Mouse (Mus musculus): ENCODE results near the gene Vps25.

Vps25 gene

DNA sequence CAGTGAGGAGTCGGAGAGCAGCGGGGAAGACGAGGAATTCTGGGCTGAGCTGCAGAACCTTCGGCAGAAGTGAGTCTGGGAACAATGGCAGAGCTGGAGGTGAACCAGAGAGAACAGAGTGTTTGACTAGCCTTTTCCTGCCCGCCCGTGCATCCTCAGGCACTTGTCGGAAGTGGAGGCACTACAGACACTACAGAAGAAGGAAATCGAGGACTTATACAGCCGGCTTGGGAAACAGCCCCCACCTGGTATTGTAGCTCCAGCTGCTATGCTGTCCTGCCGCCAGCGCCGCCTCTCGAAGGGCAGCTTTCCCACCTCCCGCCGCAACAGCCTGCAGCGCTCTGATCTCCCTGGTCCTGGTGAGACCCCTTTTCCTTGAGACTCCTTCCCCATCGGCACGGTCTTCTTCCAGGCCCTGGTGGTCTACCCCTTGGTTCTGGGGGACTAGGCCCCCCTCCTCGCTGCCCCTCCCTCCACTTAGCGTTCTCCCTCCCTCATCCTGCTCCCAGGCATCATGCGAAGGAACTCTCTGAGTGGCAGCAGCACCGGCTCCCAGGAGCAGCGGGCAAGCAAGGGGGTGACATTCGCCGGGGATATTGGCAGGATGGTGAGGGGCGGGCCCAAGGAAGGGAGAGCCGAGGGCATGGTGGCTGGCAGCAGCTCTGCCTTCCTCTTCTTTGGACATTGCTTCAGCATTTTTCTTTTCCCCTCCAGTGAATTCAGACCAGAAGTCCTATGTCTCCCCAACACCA is 23.0 kb downstream of the Vps25 start:
- no peak for DNase-seq (ENCODE audit: low spot score in 2 of 2)

DNA sequence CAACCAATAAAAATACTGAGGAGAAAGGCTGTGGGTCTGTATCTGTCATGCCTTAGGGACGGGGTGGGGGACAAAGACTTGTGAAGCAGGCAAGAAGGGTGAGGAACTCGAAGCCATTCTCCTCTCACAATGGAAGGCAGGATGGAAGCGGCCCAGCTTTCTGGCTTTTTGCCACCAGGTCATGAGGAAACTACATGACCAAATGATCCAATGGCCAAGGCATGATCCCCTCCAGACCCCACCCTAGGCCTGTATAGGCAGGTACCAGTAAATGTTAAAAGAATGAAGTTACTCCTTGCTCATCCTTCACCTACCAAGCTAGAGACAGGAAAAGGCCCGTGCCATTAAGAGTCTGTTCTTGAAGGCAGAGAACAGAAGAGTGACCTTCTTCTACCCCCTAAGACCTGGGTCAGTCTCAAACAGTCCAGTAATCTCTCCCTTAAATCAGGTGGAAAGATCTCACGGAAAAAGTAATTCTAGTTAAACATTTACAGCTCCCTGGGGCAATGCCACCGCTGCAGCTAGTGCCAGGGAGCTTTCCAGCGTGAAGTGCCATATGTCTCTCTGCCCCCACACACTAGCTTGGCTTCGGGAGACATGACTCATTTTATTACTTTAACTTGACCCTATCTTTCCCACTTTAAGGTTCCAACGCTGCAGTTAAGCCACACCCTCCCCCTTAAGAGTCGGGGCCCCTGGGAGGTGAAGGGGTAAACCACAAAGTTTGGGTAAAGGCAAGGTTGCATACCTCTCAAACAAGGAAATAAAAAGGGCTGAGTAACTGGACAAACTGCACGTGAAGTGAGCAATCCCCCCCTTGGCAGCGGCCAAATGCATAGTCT is 24.1 kb downstream of the Vps25 start:
- DNase-seq (ENCODE audit: low spot score in 2 of 2), result peak in 1 of 2 experiments; percentile 24

DNA sequence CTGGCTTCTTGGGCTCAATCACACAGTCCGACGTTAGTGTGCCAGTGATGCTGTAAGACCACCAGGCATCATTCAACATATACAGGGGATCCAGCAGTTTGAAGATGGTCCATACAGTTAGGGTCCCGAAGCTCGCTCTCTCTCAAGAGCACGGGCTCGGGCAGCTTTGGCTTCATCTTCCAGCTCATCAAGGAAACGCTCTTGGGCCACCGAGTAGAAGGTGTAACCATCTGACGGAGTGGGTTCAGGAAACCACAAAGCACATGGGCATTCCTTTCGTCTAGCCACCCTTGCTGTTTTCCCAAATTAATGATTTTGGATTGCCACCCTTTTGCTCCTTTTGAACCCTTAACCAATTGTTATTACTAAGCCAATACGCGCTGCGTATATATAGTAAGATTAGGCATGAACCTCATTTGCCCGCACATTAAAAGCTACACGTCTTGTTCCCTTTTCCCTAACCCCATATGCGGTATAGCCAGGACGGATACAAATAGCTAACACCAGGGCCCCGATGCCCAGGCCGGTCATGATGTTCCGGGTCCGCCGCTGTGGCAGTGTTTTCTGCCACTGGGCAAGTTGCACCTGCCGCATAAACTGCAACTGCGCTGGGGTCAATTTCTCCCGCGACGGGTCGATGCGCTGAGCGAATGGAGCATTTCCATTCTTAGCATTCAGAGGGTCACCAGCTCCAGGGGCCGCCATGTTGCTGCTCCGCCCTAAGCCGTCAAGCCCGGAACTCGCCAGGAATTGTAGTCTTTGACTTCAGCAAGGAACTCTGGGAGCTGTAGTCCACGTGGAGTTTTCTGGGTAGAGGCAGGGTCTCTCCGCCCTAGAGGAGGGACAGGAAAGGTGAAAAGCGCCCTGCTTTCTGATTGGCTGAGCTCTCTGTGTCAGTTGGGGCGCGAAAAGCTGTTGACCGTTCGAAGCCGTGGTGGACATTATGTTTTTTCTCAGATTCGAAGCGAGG is 25.0 kb downstream of the Vps25 start, which contains the start of the genes Cntd1 and Coa3:
Cntd1 (plus strand) TSS at position 790 of the 970 bp plus-strand sequence.
Coa3 (minus strand) TSS at position 892 of the 970 bp plus-strand sequence.
- DNase-seq (ENCODE audit: low spot score in 2 of 2), result peak; percentile 73 to 85

DNA sequence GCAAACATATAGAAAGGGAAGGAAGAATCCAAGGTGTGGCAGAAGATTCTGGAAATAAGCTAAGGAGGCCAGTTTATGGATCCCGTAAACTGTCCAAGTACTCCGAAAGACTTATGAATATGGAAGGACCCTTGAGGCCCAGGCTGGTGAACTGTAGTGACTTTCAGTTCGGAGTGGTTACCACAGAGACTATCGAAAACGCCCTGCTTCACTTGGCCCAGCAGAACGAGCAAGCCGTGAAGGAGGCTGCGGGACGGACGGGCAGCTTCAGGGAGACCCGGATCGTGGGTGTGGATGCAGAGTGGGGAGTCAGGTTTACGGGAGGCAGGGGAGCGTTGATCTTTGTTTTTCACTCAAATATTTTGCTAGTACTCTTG is 25.7 kb downstream of the Vps25 start:
- DNase-seq (ENCODE audit: low spot score in 2 of 2), result peak in 1 of 2 experiments; percentile 28

DNA sequence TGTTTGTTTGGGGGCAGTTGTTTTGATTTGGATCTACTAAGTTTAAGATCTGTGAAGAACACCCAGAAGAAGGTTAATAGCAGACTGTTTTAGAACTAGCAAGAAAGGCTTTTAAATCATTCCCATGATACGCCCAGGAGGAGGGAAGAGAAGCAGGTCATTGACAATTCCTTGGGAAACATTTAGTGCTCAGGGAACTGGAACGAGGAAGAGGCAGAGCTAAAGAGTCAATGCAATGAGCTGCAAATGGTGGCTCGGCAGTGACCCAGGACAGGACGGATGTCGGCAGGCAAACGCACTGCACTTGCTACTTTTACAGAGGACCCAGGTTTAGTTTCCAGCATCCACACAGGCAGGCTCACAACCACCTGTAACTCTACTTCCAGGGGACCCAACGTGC is 27.3 kb downstream of the Vps25 start:
- DNase-seq (ENCODE audit: low spot score in 2 of 2), result no peak

DNA sequence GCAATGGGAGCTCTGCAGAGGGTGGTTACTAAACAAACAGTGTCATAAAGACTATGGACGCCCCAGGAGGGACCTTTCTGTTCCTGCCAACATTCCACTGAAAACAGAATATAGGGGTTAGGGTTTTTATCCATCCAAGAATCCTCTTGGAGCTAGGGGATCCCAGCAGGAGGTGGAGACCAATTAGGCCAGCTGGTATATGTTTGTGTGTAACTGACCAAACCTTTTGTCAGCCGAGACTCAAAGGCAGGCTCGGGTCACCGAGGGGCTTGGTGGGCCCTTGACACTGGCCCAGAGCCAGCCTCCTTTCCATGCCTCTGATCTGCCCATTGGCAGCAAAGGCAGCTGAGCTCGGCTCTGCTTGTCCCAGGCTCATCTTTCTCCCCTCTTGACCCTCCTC is 29.4 kb downstream of the Vps25 start:
- no peak for DNase-seq (ENCODE audit: low spot score in 2 of 2)

DNA sequence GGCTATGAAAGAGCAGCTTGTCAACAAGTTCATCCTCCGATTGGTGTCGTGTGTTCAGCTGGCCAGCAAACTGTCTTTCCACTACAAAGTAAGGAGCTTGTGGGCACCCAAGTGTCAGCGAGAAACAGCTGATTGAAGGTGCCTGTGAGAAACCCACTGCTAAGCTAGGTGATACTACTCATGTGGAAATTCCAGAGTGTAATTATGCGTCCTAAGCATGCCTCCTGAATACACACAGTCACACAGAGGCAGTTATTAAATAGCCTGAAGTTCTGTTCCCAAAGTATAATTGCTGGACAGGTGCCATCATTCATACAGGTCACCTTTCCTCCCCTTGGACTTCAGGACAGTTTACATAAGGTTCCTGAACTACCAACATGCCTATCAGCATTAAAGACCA is 30.3 kb downstream of the Vps25 start:
- no peak for DNase-seq (ENCODE audit: low spot score in 2 of 2)

DNA sequence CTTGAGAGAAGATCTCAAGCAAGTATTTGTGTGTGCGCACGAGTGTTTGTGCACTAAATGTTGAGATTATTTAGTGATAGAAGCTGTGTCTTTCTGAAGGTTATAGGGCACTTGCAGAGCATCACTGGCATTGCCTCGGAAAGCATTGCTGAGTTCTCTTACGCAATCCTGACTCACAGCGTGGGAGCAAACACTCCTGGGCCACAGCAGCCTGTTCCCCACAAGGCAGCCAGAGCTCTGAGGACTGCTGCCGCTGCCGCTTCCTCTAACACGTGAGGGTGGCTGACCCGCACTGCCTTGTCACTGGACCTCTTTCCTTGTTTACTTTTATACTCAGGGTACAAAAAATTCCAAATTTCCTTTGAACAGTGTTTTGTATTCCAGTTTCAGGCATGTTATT is 33.8 kb downstream of the Vps25 start:
- no peak for DNase-seq (ENCODE audit: low spot score in 2 of 2)

DNA sequence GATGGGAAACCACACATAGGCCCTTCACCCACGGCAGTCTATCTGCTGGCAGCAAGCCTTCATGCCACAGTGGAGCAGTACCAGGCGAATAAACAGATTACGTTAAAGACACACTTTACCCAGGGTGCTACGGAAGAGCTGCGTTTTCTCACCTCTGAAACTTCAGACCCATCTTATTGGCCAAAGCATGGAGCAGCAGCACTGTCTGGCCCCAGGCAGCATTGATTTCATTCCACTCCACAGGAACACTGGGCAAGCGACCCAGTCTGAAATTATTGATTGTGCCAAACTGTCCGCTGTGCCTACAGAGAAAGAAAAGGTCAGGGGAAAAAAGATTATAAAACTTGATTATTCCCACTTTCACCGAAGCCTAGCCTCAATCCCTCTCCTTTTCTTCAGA is 37.7 kb downstream of the Vps25 start:
- no peak for DNase-seq (ENCODE audit: low spot score in 2 of 2)

DNA sequence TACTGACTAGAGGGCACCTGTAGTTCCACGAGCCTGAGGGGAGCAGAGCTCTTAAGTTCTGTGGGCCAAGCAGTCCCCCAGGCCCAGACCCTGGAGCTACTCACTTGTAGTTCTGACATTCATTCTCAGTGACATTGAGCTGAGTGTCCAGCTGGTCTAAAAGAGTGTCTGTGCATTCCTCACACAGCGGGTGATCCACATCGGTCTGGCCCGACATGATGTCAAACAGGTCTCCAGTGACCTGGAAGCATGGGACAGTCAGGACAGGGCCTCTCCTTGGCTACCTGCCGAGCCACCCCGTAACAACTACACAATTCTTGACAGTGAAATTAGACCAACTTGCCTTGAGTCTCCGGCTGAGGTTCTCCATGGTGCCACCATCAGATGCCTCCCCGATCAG is 41.7 kb downstream of the Vps25 start:
- no peak for DNase-seq (ENCODE audit: low spot score in 2 of 2)

DNA sequence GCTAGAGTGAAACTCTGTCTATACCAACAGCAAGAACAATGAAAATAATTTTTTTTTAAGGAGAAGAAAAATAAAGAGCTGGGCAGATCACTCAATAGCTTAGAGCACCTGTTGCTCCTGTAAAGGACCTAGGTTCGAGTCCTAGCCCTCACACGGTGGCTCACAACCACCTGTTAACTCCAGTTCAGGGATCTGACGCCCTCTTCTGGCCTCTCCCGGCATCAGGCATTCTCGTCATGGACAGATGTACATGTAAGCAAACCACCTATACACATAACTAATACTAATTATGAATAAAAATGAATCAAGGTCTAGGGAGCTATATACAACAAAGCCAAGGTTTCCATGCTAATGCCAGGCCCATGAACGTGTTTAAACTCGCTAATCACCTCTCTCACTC is 47.4 kb downstream of the Vps25 start:
- peak in 1 of 2 experiments; percentile 71 for DNase-seq (ENCODE audit: low spot score in 2 of 2)

DNA sequence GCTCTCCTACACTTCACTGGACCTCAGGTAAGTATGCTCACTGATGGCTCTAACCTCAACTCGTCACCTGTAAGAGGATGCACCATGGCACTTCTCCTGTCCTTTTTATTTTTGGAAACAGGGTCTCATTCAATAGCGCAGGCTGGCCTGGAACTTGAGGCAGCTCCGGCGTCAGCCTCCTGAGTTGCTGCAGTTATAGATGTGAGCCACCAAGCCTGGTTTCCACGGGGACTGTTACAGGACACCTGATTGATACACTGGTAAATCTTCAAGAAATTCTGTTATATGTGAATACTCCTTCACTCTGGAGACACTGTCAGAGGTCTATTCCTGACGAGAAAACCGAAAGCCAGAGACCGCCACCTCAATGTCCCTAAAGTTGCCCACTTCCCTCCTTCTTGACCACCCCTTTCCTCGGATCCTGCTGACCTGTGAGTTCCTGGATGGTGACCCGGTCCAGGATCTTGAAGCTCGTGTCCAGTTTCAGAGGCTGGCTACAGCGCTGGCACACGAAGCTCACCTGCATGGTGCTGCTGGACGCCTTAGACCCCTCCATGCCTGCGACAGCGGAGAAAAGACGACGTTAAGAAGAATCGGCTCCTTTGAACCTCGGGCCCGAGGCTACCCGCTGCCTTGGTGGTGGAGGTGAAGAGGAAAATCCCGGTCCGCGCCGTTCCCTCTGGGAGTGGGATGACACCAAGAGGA is 47.9 kb downstream of the Vps25 start:
- DNase-seq (ENCODE audit: low spot score in 2 of 2), result peak in 1 of 2 experiments; percentile 30

DNA sequence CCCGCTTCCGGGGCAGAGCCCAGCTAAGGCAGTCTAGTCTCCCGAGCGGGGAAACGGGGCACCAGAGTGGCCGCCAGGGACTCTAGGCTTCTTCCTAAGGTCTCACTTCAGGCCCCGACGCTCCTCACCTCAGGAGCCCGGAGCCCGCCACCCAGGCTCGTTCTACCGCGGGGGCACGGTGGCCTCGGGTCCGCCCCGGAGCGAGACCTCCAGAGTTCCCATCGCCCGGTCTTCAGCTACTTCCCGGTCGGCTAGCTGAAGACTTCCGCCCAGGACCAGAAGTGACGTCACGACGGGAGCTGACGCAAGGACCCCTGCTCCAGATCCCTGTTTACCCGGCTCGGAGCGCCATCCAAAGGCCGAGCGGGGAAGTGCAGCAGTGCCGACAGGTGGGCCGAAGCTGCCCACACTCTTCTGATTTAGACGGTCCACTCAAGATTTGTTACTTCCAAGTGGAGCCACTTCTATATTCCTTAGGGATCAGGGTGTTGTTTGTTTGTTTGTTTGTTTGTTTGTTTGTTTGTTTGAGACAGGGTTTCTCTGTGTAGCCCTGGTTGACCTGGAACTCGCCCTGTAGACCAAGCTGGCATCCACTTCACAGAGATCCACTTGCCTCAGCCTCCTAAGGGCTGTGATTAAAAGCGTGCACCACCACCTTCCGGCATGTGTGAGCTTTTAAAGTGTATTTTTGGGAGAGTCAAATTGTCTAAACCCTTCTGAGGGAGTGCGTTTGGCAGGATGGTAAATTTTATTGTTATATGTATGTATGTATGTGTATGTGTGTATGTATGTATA is 48.7 kb downstream of the Vps25 start, which contains the start of gene Becn1:
Becn1 (minus strand) TSS at position 283 of the 795 bp plus-strand sequence.
- DNase-seq (ENCODE audit: low spot score in 2 of 2), result peak; percentile 98 to 99

DNA sequence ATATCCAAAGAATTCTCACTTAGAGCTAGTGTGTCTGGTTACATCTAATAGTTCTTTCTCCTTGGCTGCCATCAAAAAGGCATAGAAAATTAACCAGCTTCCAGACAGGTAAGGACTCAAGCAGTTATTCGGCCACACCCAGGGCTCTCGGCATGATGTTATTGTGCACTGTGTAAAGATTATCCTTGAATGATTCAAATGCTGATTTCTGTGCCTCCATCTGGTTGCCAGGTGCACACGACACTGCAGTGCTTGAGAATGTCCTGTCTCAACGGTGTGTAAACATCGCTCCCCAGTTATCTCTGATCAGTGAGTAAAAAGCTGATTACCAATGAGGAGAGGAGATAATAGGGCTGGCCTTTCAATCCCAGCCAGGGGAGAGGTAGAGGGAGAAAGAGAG is 54.2 kb downstream of the Vps25 start:
- DNase-seq (ENCODE audit: low spot score in 2 of 2), result no peak
